Mouse (Mus musculus) heart, postnatal 0 days (tissue): ENCODE measurements around the gene Agfg1.

Source experiments
- CTCF ChIP-seq: IDR thresholded peaks from 2 replicates; pipeline ENCODE4 v1.5.1; 2016; ENCODE audit warnings: antibody characterized with exemption, control low read depth, low read depth
- EP300 ChIP-seq: IDR thresholded peaks from 2 replicates; pipeline ENCODE4 v1.6.1; 2016; ENCODE audit warnings: antibody characterized with exemption, low read depth

DNA sequence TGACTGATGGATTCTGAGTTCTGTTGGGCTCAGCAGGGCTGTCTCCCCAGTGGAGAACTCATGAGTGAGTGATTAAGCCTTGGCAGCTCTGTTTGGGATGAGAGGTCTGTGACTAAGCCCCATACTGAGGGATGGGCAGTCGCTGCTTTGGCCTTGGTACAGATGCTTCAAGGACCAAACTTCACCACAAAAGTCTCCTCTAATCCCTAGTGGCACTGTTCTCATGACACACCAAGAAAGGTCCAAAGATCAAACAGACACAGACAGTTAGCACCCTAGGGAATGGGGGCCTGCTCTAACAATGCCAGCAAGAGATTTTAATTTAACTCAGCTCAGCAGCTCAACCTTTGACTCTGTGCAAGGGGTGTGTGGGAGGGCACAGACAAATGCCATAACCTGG lies 27.5 kb upstream of the Agfg1 start:
- no peak for TF ChIP-seq CTCF
- no peak for TF ChIP-seq EP300
